Mouse (Mus musculus): Measurements from ENCODE around the gene Rnf151. TPM values are rescaled to one million over a fixed set of nuclear protein-coding genes. Genes with fewer than 3 reads are reported as not detected.

The Rnf151 gene
- total and polyA plus RNA-seq, 2 experiments from 2014 or later: not detected

DNA sequence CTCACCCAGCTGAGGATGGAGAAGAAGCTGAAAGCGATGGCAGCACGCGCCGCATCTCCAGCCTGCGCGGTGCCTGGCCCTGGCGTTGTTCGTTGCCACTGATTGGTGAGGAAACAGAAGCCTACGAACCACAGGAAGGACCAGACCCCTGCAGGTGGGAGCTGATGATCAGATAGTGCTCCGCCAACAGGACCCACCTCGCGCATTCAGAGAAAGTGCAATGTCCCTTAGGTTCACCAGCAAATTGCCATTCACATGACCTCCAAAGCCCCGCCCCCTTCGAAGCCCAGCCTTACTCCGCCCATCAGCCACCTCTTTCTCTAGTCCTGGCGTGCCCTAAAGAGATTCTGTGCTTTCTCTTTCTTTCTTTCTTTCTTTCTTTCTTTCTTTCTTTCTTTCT, 31.3 kb downstream of the Rnf151 start:
- ATAC-seq (no peak), DNase-seq (ENCODE audit: low spot score) (no peak)
- 30% methylated on average over 16 of the region's 16 CpGs for WGBS
- no peaks in the 10 kb centered on the region for H3K27me3 ChIP-seq (ENCODE audit: insufficient read depth, low read length)
- no peaks in the 10 kb centered on the region for H3K9me3 ChIP-seq (ENCODE audit: low read length)
- H3K4me3 ChIP-seq (ENCODE audit: low read length): no peak overlapping the region
- peaks cover 7% of the 10 kb centered on the region; the same call in 1 of the 2 replicates for H3K36me3 ChIP-seq (ENCODE audit: insufficient read depth, low read length)
- 0 out of 2 replicates have a peak overlapping the region, but pooled peaks have one; percentile 3 for H3K4me2 ChIP-seq (ENCODE audit: low read depth, low read length)
- H3K4me1 ChIP-seq (ENCODE audit: insufficient read depth, low read length): peaks cover 8% of the 10 kb centered on the region; the same call in 1 of the 2 replicates
- no peak for TF ChIP-seq CTCF (IDR thresholded peaks at IDR 0.05; ENCODE audit: low read depth)
- no peak overlapping the region for H3K9ac ChIP-seq (replicated peaks; ENCODE audit: low read length)
- H3K27ac ChIP-seq: no peak overlapping the region

DNA sequence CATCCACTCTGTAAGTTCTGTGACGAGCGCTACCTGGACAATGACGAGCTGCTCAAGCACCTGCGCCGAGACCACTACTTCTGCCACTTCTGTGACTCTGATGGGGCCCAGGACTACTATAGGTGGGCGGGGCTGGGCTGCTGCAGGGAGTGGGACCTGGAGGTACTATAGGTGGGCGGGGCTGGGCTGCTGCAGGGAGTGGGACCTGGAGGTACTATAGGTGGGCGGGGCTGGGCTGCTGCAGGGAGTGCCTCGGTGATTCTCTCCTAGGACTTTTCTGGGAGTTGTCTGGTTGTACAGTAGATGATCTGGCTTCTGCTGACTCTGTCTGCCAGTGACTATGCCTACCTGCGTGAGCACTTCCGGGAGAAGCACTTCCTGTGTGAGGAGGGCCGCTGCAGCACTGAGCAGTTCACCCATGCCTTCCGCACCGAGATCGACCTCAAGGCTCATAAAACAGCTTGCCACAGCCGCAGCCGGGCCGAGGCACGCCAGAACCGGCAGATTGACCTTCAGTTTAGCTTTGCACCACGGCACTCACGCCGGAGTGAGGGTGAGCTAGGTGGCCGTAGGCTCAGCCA, 40.3 kb downstream of the Rnf151 start:
- Histone ChIP-seq H3K36me3 (ENCODE audit: insufficient read depth, low read length) (peaks cover 55% of the 10 kb centered on the region), H3K27me3 (ENCODE audit: insufficient read depth, low read length) (no peaks in the 10 kb centered on the region), H3K4me2 (ENCODE audit: low read depth, low read length) (no peak overlapping the region), H3K4me1 (ENCODE audit: insufficient read depth, low read length) (no peaks in the 10 kb centered on the region), H3K27ac (no peak overlapping the region), H3K9me3 (ENCODE audit: low read length) (no peaks in the 10 kb centered on the region), H3K9ac (replicated peaks; ENCODE audit: low read length) (no peak overlapping the region), H3K4me3 (ENCODE audit: low read length) (no peak overlapping the region)
- no peak for ATAC-seq
- 93% methylated on average over 24 of the region's 24 CpGs for WGBS
- TF ChIP-seq CTCF (IDR thresholded peaks at IDR 0.05; ENCODE audit: low read depth): no peak
- no peak for DNase-seq (ENCODE audit: low spot score)

DNA sequence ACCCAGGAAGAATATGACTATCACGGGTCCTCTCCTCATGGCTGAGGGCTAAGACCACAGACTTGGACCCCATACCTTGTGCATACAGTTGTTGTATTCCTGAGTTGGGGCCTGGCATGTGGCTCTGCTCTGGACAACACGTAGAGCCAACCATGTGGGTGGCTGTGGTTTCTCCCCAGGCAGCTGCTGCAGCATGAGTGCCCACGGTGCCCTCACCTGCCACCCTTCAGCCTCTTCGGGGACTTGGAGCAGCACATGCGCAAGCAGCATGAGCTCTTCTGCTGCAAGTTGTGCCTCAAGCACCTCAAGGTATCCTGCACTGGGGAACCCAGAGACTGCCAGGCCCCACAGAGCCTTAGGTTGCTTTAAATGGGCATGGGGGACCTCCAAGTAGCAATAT, 41.0 kb downstream of the Rnf151 start:
- Histone ChIP-seq H3K4me2 (ENCODE audit: low read depth, low read length) (no peak overlapping the region), H3K4me3 (ENCODE audit: low read length) (no peak overlapping the region), H3K27me3 (ENCODE audit: insufficient read depth, low read length) (no peaks in the 10 kb centered on the region), H3K4me1 (ENCODE audit: insufficient read depth, low read length) (no peaks in the 10 kb centered on the region), H3K9me3 (ENCODE audit: low read length) (no peaks in the 10 kb centered on the region), H3K36me3 (ENCODE audit: insufficient read depth, low read length) (peaks cover 51% of the 10 kb centered on the region), H3K9ac (replicated peaks; ENCODE audit: low read length) (no peak overlapping the region), H3K27ac (no peak overlapping the region)
- ATAC-seq (no peak), DNase-seq (ENCODE audit: low spot score) (no peak)
- WGBS: 94% methylated on average over 5 of the region's 5 CpGs
- TF ChIP-seq CTCF (IDR thresholded peaks at IDR 0.05; ENCODE audit: low read depth): no peak

DNA sequence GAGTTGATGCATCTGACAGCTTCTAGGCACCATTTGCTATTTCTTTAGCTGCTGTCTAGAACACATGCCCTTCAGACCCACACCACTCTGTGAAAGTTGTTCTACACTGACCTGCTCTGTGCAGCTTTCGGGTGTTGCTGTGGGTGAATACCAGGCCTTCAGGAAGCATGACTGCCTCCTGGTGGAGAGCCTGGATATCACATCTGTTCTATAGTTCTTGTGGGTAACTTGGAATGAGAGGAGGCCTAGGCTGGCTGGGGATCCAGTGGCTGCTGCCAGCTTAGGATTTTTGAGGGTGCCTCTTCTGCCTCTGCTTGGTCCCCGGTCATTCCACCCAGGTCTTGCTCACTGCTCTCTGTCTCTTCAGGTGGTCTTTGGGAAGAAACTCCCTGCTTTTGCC, 41.7 kb downstream of the Rnf151 start:
- H3K4me2 ChIP-seq (ENCODE audit: low read depth, low read length): no peak overlapping the region
- DNase-seq (ENCODE audit: low spot score) (peak; percentile 78), ATAC-seq (peak; percentile 48)
- 52% methylated on average over 2 of the region's 2 CpGs for WGBS
- peak; percentile 85 for TF ChIP-seq CTCF (IDR thresholded peaks at IDR 0.05; ENCODE audit: low read depth)
- no peaks in the 10 kb centered on the region for H3K27me3 ChIP-seq (ENCODE audit: insufficient read depth, low read length)
- H3K36me3 ChIP-seq (ENCODE audit: insufficient read depth, low read length): peaks cover 45% of the 10 kb centered on the region
- H3K9ac ChIP-seq (replicated peaks; ENCODE audit: low read length): no peak overlapping the region
- H3K27ac ChIP-seq: no peak overlapping the region
- peaks cover 6% of the 10 kb centered on the region for H3K4me1 ChIP-seq (ENCODE audit: insufficient read depth, low read length)
- H3K9me3 ChIP-seq (ENCODE audit: low read length): no peaks in the 10 kb centered on the region
- H3K4me3 ChIP-seq (ENCODE audit: low read length): no peak overlapping the region

DNA sequence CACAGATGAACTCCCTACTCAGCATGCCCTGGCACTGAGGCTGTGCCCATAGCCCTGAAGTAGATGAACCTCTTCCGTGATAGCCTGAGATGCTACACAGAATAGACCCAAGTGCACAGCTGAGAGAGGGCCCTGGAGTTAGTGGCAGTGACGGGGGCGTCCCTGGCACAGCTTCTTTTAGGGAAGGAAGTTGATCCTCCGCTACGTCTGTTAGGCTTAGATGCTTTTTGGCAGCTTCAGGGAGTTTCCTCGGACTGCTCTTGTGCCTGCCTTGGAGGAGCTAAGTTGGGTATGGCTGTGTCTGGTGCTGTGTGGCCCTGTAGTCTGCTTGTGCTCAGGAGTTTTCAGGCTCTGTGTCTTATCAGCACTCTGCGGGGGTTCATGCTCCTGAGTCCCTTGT, 43.6 kb downstream of the Rnf151 start:
- Histone ChIP-seq H3K9me3 (ENCODE audit: low read length) (no peaks in the 10 kb centered on the region), H3K4me3 (ENCODE audit: low read length) (no peak overlapping the region), H3K27ac (no peak overlapping the region), H3K36me3 (ENCODE audit: insufficient read depth, low read length) (peaks cover 28% of the 10 kb centered on the region), H3K9ac (replicated peaks; ENCODE audit: low read length) (no peak overlapping the region), H3K27me3 (ENCODE audit: insufficient read depth, low read length) (no peaks in the 10 kb centered on the region), H3K4me2 (ENCODE audit: low read depth, low read length) (no peak overlapping the region), H3K4me1 (ENCODE audit: insufficient read depth, low read length) (peaks cover 14% of the 10 kb centered on the region)
- no peak for TF ChIP-seq CTCF (IDR thresholded peaks at IDR 0.05; ENCODE audit: low read depth)
- DNase-seq (ENCODE audit: low spot score): no peak
- ATAC-seq: no peak
- 79% methylated on average over 7 of the region's 7 CpGs for WGBS

DNA sequence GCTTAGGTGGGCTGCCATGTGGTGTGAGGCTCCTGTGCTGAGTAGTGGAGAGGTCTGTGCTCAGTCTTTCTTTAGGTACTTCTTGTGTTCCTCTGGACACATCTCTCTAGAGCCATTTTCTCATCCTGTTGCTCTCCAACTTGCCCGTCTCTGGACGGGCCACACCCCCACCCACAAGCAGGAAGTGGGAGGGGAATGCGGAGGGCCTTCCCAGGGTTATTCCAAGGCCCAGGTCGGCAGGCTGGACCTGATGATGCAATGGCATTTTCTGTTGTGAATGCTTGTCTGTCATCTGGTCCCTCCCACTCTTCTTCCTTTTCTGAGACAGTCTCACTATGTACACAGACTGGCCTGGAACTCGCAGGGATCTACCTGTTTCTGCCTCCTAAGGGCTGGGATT, 45.7 kb downstream of the Rnf151 start:
- Histone ChIP-seq H3K9ac (replicated peaks; ENCODE audit: low read length) (peak overlapping the region; percentile 15; the same call in 1 of the 2 replicates), H3K36me3 (ENCODE audit: insufficient read depth, low read length) (peaks cover 7% of the 10 kb centered on the region; the same call in 1 of the 2 replicates), H3K27me3 (ENCODE audit: insufficient read depth, low read length) (no peaks in the 10 kb centered on the region), H3K4me2 (ENCODE audit: low read depth, low read length) (0 out of 2 replicates have a peak overlapping the region, but pooled peaks have one; percentile 8), H3K4me1 (ENCODE audit: insufficient read depth, low read length) (peaks cover 14% of the 10 kb centered on the region), H3K27ac (no peak overlapping the region), H3K9me3 (ENCODE audit: low read length) (no peaks in the 10 kb centered on the region), H3K4me3 (ENCODE audit: low read length) (no peak overlapping the region)
- whole genome bisulfite sequencing: 39% methylated on average over 5 of the region's 5 CpGs
- no peak for ATAC-seq
- no peak for TF ChIP-seq CTCF (IDR thresholded peaks at IDR 0.05; ENCODE audit: low read depth)
- no peak for DNase-seq (ENCODE audit: low spot score)

DNA sequence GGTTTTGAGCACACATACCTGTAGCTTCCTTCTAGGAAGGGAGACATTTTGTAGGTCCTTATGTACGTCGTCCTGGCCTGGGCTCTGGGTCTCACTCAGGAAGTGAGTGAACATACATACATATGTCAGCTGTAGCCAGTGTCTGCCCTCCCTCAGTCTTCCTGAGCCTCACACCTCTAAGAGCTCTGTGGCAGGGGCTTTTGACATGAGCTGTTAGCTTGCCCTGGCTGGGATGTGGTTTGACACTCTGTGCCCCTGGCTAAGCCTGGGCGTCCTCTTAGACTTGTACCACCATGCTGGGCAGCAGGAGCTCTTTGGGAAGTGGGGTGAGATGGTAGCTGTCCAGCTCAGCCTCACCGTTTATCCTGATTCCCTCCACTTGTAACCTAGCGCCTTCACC, 46.5 kb downstream of the Rnf151 start:
- Histone ChIP-seq H3K27me3 (ENCODE audit: insufficient read depth, low read length) (no peaks in the 10 kb centered on the region), H3K9ac (replicated peaks; ENCODE audit: low read length) (peak overlapping the region; percentile 15; the same call in 1 of the 2 replicates), H3K4me2 (ENCODE audit: low read depth, low read length) (peak overlapping the region; percentile 67), H3K36me3 (ENCODE audit: insufficient read depth, low read length) (no peaks in the 10 kb centered on the region), H3K27ac (no peak overlapping the region), H3K4me1 (ENCODE audit: insufficient read depth, low read length) (peaks cover 14% of the 10 kb centered on the region), H3K9me3 (ENCODE audit: low read length) (no peaks in the 10 kb centered on the region), H3K4me3 (ENCODE audit: low read length) (no peak overlapping the region)
- DNase-seq (ENCODE audit: low spot score) (no peak), ATAC-seq (no peak)
- no peak for TF ChIP-seq CTCF (IDR thresholded peaks at IDR 0.05; ENCODE audit: low read depth)
- 68% methylated on average over 5 of the region's 5 CpGs for WGBS

All from hindbrain, postnatal 0 days (tissue).